Mouse (Mus musculus): ENCODE data around the gene Ankrd45.
"Not testable (repeated sequence)": the region's sequence is repeated elsewhere in the genome, so short reads cannot be mapped to it uniquely, and the experiment has no call there.

The Ankrd45 gene
- long read RNA-seq, experiment 1, partial matches to known transcripts, result 0 of 2 reads
- long read RNA-seq, experiment 1, other reads (novel, unspliced or antisense), result 2 of 2 reads
- long read RNA-seq, experiment 2, partial matches to known transcripts, result 0 of 5 reads
- long read RNA-seq, experiment 2, other reads (novel, unspliced or antisense), result 5 of 5 reads

DNA sequence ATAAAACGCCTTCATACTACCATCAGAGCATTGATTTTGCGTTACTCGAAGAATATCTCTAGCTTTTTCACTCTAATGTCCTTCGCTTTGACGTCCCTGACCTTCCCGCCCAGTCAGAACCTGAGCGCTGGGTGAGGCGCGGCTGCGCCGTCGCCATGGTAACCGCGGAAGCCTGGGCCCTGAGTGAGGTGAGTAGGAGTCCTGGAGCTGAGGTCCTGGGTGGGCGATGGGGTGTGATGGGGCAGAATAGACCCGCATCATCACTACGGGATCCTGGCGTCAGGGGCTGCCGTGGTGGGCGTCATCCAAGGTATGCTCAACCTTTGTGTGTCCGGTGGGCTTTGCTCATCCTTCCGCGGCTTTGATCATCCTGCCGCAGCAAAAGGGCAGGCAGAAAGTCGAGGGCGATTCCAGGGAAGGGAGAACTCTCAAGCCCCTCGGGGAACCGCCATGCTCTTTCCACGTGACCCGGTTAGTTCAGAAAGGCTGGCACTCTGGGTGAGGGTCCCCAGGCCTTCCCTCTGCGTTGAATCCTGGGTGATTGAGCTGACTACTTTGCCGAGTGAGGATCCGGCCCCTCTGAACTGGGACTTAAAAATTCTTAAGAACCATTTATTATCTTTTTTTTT lies at the start of gene Ankrd45:
Gene Ankrd45, plus strand, starts transcription at position 161 of the 629 bp plus-strand sequence.
- intact Hi-C loops (cut with DNase I), result no loop called here

GRCm38 (mm10) chr1:161099721-161100405 lies 42.6 kb upstream of the Ankrd45 start:
- intact Hi-C loops (cut with DNase I), result no loop called here

DNA sequence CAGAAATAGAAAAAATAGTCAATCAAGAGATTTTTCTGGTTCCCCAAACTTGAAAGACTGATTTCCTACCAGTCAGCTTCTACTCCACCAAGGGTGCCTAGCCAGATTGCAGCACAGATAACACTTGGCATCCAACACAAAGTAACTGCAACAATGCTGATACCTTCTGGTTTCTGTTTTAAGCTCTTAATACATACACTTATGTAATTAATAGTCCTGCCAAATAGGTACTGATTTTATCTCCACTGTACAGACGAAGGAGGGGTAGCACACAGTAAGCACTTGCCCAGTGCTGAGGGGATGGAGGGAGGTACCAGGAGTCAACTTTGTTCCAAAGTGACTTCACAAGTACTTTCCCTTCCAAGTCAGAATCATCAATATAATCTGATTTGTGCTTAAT lies 38.6 kb upstream of the Ankrd45 start:
- intact Hi-C loops (cut with DNase I), result no loop called here

DNA sequence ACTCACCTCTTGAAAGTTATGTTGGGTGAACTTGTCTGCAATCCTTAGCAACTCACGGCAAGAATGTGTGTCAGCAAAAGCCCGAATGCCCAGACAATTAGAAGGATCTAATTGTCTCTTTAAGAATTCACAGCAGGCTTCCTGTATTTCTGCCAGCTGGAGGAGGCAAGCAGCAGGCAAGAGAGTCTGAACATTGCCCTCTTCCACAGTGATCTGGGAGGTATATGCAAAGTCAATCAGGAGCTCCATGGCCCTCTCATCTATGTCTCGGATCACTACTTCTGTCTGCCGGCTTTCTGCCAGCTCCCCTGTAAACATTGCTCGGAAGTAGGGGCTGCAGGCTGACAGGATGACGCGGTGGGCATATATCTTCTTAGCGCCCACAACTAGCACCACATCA lies 33.3 kb upstream of the Ankrd45 start:
- intact Hi-C loops (cut with DNase I), result no loop called here

- intact Hi-C loops (cut with DNase I), result no loop called here
Measured at GRCm38 (mm10) chr1:161114591-161114990, 27.9 kb upstream of the Ankrd45 start.

DNA sequence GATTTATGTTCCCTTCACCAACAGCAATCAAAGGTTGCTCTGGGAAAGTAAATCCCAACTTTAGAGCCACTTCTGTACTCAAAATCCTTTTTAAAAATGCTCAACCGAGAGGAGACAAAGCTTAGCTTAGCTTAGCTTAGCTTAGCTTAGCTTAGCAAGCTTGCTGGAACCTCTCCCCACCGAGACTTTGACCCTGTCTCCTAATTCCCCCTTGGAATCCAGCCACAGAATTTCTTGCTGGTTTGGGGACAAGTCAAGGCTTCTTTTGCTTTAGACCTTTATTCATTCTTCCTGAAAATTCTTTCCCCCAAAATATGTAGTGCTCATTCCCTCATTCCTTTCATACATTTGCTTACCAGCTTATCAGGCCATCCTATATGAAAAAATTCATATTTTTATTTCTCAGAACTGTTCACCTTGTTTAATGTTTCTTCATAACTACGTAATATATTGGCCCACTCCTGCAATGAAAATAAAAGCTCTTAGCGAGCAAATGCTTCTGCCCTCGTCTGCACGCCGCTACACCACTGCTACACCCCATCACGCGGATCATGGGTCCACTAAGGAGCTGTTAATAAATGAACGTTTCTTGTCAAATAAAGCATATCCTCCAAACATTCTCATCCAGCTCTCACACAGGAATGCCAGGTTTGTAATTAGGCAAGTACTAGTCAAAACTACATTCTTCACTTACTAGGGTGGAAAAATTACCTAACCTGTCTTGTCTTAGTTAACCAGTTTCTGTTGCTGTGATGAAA lies 19.7 kb upstream of the Ankrd45 start:
- intact Hi-C loops (cut with DNase I), result no loop called here

- intact Hi-C loops (cut with DNase I), result no loop called here
Measured at GRCm38 (mm10) chr1:161126461-161126860, 16.0 kb upstream of the Ankrd45 start.

DNA sequence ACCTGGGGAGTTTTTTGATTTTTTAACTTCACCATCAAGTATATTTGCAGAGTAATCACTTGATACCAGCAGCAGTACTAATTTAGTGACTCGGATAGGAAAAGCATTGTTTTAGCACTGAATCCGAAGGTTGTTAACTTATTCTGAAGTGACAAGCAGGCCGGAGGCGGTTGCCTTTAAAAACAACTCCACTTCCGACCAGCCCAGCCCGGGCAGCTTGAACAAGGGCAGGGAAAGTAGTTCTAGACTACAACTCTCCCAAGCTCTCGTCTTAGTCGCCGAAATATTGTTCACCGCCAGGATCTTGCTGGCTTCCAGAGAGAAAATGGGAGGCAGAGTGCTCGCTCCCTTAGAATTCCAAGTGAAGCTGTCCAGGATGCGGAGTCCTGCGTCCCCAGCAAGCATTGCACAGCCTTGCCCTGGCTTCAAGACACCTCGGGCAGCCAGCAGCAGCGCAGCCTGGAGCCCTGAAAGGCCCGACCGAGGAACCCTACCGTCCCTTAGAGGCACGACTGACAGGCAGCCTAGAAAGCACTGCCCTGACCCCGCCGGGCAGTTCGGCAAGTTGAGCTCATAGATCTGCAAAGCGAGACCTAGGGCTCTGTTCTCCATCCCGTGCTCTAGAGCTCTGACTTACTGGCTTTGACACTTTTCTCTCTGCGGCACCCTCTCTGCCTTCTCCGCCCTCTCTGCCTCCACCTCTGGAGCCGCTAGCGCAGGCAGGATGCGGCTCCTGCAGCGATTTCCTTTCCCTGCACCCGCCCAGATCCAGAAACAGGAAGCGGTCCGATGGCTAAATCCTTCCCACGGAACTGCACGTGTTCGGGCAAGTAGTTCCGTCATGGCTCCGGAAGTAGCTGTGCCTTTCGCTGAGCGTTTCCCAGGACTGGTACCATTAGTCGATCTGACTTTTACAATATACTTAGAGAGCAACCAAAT lies 11.5 kb upstream of the Ankrd45 start, which contains the start of gene Klhl20:
Gene Klhl20, minus strand, starts transcription at position 786 of the 939 bp plus-strand sequence.
- intact Hi-C loops (cut with DNase I), result no loop called here

DNA sequence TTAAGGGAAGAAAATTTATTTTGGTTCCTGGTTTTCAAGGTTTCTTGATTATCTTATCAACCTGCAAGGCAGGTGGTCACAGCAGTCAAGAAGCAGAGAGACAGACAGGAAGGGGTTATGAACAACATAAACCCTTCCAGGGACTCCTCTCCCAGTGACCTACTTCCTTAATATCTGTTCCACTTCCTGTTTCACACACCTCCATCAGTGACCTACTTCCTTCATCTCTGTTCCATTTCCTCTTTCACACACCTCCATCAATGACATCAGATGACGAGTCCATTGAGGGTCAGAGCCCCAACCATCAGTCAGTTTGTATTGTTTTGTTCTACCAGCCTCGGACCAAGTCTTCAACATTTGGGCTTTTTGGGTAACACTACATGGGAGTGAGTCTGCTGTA lies 3.0 kb upstream of the Ankrd45 start:
- intact Hi-C loops (cut with DNase I), result no loop called here

DNA sequence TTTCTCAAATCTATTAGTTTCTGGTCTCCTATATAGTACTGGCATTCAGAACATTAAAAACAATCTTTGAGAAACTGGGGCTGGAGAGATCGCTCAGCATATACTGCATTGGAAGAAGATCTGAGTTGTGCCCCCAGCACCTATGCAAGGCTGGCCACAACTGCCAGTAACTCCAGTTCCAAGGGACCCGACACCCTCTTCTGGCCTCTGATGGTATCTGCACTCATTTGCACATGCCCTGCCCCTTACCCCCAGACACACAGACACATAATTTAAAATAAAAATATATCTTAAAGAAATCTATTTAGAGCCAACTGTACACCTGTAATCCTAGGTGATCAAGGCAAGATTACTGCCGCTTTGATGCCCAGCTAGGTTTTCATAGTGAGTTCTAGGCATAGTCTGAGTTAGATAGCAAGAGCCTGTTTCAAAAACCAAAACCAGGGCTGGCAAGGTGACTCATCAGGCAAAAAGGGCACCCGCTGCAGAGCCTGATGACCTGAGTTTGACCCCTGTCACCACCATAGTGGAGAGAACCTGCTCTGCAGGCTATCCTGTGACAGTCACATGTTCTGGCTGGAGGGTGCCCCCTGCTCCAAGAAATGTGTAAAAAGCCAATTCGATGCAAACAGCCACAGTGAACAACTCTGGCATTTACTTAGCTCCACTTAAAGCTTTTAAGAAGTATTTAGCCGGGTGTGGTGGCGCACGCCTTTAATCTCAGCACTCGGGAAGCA lies 2.3 kb upstream of the Ankrd45 start:
- intact Hi-C loops (cut with DNase I), result no loop called here

GRCm38 (mm10) chr1:161143216-161143615 lies 725 bp downstream of the Ankrd45 start:
- intact Hi-C loops (cut with DNase I), result no loop called here

DNA sequence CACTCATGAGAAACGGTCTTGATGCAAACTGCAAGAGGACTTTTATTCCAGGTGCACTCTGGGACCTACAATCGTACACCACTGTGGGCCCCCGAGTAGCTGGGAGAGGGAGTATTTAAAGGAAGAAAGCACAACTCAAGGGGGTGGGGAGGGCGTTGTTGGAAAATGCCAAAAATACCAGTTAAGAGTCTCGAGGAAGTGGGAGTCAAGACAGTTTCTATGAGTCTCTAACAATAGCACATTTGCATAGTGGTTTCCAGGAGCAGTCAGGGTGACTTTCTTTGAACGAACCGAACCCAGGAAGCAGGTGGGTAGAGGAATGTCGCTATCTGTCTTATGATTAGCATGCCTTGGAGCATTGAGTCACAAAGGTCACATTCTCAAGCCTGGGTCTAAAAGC lies 3.1 kb downstream of the Ankrd45 start:
- intact Hi-C loops (cut with DNase I), result not testable (repeated sequence)

DNA sequence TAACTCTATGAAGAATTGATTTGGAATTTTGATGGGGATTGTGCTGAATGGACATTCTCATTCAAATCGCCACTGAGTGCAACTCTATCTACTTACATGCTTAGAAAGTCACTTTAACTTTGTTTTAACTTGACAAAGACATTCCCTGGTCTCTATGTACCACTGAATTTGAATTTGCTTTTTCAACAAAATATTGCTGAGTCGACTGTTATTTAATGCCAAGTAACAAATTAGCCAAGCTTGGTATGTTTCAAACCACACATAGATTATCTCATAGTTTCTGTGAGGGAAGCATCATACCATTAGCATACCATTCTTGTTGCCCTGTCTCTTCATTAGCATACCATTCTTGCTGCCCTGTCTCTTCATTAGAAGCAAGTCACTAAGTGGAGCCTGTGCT lies 5.4 kb downstream of the Ankrd45 start:
- intact Hi-C loops (cut with DNase I), result no loop called here

DNA sequence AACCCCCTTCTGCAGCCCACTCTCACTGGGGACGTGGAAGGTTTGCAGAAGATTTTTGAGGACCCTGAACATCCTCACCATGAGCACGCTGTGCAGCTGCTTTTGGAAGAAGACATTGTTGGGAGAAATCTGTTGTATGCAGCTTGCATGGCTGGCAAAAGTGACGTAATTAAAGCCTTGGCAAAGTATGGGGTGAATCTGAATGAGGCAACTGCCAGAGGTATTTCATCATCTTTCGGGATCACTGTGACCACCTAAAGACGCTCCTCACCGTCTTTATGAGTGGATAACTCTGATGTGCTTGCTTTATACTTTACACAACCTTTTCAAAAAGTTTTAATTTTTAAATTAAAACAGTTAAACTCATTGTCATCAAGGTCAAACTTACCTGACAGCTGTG lies 8.6 kb downstream of the Ankrd45 start:
- intact Hi-C loops (cut with DNase I), result no loop called here

GRCm38 (mm10) chr1:161156546-161156945 lies 14.1 kb downstream of the Ankrd45 start:
- intact Hi-C loops (cut with DNase I), result no loop called here

- intact Hi-C loops (cut with DNase I), result no loop called here
Measured at GRCm38 (mm10) chr1:161159214-161159613, 16.7 kb downstream of the Ankrd45 start, which contains the start of gene Tex50. Tex50 (minus strand) TSS chr1:161159314.

GRCm38 (mm10) chr1:161160266-161160665 lies 17.8 kb downstream of the Ankrd45 start:
- intact Hi-C loops (cut with DNase I), result no loop called here

DNA sequence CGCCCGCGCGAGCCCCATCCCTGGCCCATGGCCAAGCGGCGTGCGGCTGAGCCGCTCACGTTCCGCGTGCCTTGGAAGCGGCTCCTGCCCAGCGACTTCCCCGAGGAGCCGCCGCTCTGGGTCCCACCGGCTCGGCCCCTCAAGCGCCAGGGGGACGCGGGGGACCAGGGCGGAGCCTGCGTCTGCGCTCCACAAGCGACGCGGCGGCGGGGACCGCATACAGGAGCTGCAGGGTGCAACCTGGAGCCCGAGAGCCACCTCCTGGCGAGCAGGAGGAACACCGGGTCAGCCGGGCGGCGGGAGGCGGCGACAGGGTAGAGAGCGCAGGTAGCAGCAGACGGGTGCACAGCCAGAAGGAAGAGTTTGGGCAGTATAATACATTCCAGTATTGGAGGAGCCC lies 28.2 kb downstream of the Ankrd45 start:
- intact Hi-C loops (cut with DNase I), result loop anchor here (10.0 kb wide), 1 partner anchor 426 kb away; no protein-coding TSS in a partner anchor

DNA sequence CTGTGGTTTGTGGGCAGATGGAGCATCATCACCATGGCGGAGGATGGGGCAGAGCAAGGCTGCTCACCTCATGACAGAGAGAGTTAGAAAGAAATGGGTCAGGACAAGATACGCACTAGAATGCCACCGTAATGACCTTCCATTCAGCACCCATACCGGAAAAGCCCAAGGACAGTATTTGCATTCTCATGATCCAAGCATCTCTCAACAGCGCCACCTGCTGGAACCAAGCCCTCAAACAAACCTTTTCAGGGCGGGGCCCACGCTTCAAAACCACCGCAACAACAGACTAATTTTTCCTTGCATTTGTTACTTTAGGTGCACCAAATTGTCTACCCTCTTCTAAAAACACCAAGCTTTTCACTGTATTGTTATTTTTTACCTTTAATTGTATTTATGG lies 38.2 kb downstream of the Ankrd45 start:
- intact Hi-C loops (cut with DNase I), result no loop called here

- intact Hi-C loops (cut with DNase I), result no loop called here
Measured at GRCm38 (mm10) chr1:161182386-161182785, 39.9 kb downstream of the Ankrd45 start.
